Mouse (Mus musculus) thymus, adult 2 months (tissue): ENCODE measurements around the gene Dad1.

ENCODE experiments used
- CTCF ChIP-seq: fragments of 200-500 bp; IDR thresholded peaks from 2 replicates; pipeline ENCODE4 v1.5.1; 2012; ENCODE audit warnings: mild to moderate bottlenecking, control low read depth, low read length, moderate library complexity, borderline replicate concordance; ENCODE audit not compliant: control insufficient read depth, poor library complexity, insufficient read depth; ENCODE audit errors: extremely low read depth
- POLR2A ChIP-seq: fragments of 200-500 bp; IDR thresholded peaks from 2 replicates; pipeline ENCODE4 v1.6.1; 2012; ENCODE audit warnings: mild to moderate bottlenecking, low read length, control low read depth, moderate library complexity; ENCODE audit not compliant: control insufficient read depth, poor library complexity, insufficient read depth; ENCODE audit errors: extremely low read depth

GRCm38 (mm10) chr14:54199662-54200061 lies 54.2 kb downstream of the Dad1 start:
- TF ChIP-seq CTCF = no peak
- TF ChIP-seq POLR2A = no peak
